Mouse (Mus musculus): ENCODE results near the gene Tbcd. TPM values are rescaled to one million over a fixed set of nuclear protein-coding genes. Genes with fewer than 3 reads are reported as not detected.

Gene Tbcd
- total and polyA plus RNA-seq, 2 experiments = 23.5 to 31.8 TPM

DNA sequence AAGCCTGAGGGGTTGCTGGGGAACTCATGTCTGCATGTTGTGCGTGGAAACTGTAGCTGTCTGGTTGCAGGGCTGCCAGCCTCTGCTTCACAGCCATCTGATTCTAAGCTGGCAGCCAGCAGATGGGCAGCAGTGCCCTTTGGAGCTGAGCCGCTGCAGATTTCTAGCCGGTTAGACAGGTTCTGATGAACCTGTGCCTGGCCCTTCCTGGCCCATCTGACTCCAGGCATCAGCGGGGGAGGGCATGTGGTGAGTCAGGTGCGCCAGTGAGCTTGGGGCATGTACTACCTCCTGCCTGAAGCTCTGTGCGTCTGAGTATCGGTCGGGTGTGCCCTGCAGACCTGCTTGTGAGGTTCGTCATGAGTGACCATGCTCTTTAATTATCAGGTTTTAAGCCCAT, 92.2 kb downstream of the Tbcd start:
- Histone ChIP-seq H3K4me1 (ENCODE audit: control insufficient read depth, insufficient read depth, low read length) (peaks cover 13% of the 10 kb centered on the region), H3K27ac (replicated peaks; ENCODE audit: insufficient read depth, low read depth, low read length) (no peak overlapping the region), H3K36me3 (ENCODE audit: control insufficient read depth, insufficient read depth, low read length) (no peaks in the 10 kb centered on the region), H3K4me3 (ENCODE audit: insufficient read depth, low read depth, low read length) (no peak overlapping the region), H3K79me2 (ENCODE audit: control insufficient read depth, insufficient read depth, low read length) (no peaks in the 10 kb centered on the region), H3K27me3 (ENCODE audit: control insufficient read depth, insufficient read depth, low read length) (no peaks in the 10 kb centered on the region), H3K9ac (ENCODE audit: low read depth, low read length) (no peak overlapping the region)
- peak; percentile 80 for DNase-seq (ENCODE audit: extremely low read depth, low read depth, low spot score)
- 54% methylated on average over 9 of the region's 9 CpGs for WGBS
- no peak for TF ChIP-seq POLR2A (IDR thresholded peaks at IDR 0.05; ENCODE audit: extremely low read depth, insufficient read depth, low read length)
- no peak for TF ChIP-seq CTCF (IDR thresholded peaks at IDR 0.05; ENCODE audit: low read depth, low read length)

DNA sequence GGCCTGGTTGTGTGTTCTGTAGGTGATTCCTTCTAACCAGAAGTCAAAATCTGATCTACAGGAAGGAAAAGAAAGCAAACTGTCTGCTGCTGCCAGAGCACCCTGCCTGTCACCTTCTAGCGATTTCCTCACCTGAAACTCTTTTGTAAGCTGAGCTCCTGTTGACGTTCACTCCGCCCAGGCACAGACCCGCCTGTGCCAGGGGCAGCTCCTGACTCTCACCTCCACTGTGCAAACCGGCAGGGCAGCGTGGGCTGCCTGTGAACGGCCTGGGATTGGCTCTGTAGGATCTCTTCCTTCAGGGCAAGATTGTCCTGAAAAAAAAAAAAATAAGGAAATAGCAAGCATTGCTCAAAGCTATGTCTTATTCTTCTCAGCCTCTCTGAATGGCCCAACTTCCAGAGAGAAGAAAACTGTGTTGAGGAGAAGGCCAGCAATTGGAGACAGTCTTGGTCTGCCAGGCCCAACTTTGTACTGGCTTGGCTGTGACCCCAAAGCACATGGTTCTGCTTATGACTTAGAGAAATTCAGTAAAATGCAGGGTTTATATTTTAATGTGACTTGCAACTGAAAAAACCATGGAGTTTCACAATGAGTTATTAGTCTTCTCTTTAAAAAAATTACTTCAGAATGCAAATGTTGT, 93.1 kb downstream of the Tbcd start:
- no peak overlapping the region for H3K4me3 ChIP-seq (ENCODE audit: insufficient read depth, low read depth, low read length)
- no peaks in the 10 kb centered on the region for H3K27me3 ChIP-seq (ENCODE audit: control insufficient read depth, insufficient read depth, low read length)
- peak; percentile 65 for DNase-seq (ENCODE audit: extremely low read depth, low read depth, low spot score)
- H3K79me2 ChIP-seq (ENCODE audit: control insufficient read depth, insufficient read depth, low read length) = no peaks in the 10 kb centered on the region
- 37% methylated on average over 7 of the region's 7 CpGs for WGBS
- no peak overlapping the region; the same call in 1 of the 2 replicates for H3K27ac ChIP-seq (replicated peaks; ENCODE audit: insufficient read depth, low read depth, low read length)
- H3K36me3 ChIP-seq (ENCODE audit: control insufficient read depth, insufficient read depth, low read length) = no peaks in the 10 kb centered on the region
- H3K4me1 ChIP-seq (ENCODE audit: control insufficient read depth, insufficient read depth, low read length) = peaks cover 16% of the 10 kb centered on the region
- no peak for TF ChIP-seq CTCF (IDR thresholded peaks at IDR 0.05; ENCODE audit: low read depth, low read length)
- no peak for TF ChIP-seq POLR2A (IDR thresholded peaks at IDR 0.05; ENCODE audit: extremely low read depth, insufficient read depth, low read length)
- H3K9ac ChIP-seq (ENCODE audit: low read depth, low read length) = no peak overlapping the region

DNA sequence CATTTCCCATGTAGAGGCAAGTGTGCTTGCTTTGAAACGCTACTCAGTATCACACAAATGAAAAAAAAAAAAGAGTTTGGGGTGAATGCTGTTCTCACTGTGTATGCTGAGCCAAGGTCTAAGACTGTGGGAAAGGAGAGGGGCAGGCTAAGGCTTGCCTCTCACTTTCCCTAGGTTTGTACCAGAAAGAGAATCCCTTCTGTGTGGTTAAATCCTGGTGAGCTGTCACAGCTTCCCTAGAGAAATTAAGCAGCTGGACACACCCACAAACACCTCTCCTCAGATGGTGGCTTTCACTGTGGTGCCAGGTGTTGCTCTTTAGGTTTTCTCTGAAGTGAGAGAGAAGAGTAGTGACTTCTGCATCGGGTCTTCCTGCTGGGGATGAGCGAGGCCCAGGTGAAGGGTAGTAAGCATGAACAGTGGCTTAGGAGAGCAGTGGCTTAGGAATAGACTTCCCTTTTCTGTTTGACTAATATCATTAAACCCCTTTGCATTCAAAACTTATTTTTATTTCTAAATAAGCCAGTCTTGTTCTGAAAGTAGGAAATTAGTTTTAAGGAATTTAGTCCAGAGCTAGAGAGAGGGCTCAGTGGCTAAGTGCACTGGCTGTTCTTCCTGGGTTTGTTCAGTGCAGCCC, 93.8 kb downstream of the Tbcd start:
- DNase-seq (ENCODE audit: extremely low read depth, low read depth, low spot score) = no peak
- Histone ChIP-seq H3K4me1 (ENCODE audit: control insufficient read depth, insufficient read depth, low read length) (peaks cover 16% of the 10 kb centered on the region), H3K36me3 (ENCODE audit: control insufficient read depth, insufficient read depth, low read length) (no peaks in the 10 kb centered on the region), H3K79me2 (ENCODE audit: control insufficient read depth, insufficient read depth, low read length) (no peaks in the 10 kb centered on the region), H3K9ac (ENCODE audit: low read depth, low read length) (no peak overlapping the region), H3K27me3 (ENCODE audit: control insufficient read depth, insufficient read depth, low read length) (no peaks in the 10 kb centered on the region), H3K4me3 (ENCODE audit: insufficient read depth, low read depth, low read length) (no peak overlapping the region), H3K27ac (replicated peaks; ENCODE audit: insufficient read depth, low read depth, low read length) (no peak overlapping the region)
- no peak for TF ChIP-seq CTCF (IDR thresholded peaks at IDR 0.05; ENCODE audit: low read depth, low read length)
- TF ChIP-seq POLR2A (IDR thresholded peaks at IDR 0.05; ENCODE audit: extremely low read depth, insufficient read depth, low read length) = no peak
- 88% methylated on average over 3 of the region's 3 CpGs for WGBS

- H3K4me1 ChIP-seq (ENCODE audit: control insufficient read depth, insufficient read depth, low read length) = peaks cover 22% of the 10 kb centered on the region
- H3K79me2 ChIP-seq (ENCODE audit: control insufficient read depth, insufficient read depth, low read length) = no peaks in the 10 kb centered on the region
- no peak for TF ChIP-seq CTCF (IDR thresholded peaks at IDR 0.05; ENCODE audit: low read depth, low read length)
- no peak for TF ChIP-seq POLR2A (IDR thresholded peaks at IDR 0.05; ENCODE audit: extremely low read depth, insufficient read depth, low read length)
- no peaks in the 10 kb centered on the region for H3K36me3 ChIP-seq (ENCODE audit: control insufficient read depth, insufficient read depth, low read length)
- no peak overlapping the region for H3K4me3 ChIP-seq (ENCODE audit: insufficient read depth, low read depth, low read length)
- H3K27ac ChIP-seq (replicated peaks; ENCODE audit: insufficient read depth, low read depth, low read length) = no peak overlapping the region
- 68% methylated on average over 5 of the region's 5 CpGs for WGBS
- H3K27me3 ChIP-seq (ENCODE audit: control insufficient read depth, insufficient read depth, low read length) = no peaks in the 10 kb centered on the region
- H3K9ac ChIP-seq (ENCODE audit: low read depth, low read length) = no peak overlapping the region
- no peak for DNase-seq (ENCODE audit: extremely low read depth, low read depth, low spot score)
Measured at GRCm38 (mm10) chr11:121547234-121547633, 95.5 kb downstream of the Tbcd start.

DNA sequence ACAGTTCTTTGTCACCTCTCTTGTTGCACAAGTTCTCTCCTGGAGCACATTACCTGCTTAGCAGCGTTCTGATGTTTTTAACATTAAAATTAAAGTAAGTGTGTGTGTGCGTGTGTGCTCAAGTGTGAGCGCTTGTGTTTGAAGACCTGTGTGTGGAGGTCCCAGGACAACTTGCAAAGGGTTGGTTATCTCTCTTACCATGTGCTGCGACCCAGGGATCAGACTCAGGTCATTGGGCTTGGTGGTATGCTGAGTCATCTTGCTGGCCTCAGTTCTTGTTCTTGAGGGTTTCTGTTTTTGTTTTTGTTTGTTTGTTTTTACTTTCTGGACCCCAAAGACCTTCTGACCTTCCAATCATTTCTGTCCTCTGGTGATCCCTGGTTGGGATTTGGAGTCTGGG, 96.2 kb downstream of the Tbcd start:
- no peaks in the 10 kb centered on the region for H3K79me2 ChIP-seq (ENCODE audit: control insufficient read depth, insufficient read depth, low read length)
- no peak for DNase-seq (ENCODE audit: extremely low read depth, low read depth, low spot score)
- TF ChIP-seq POLR2A (IDR thresholded peaks at IDR 0.05; ENCODE audit: extremely low read depth, insufficient read depth, low read length) = no peak
- TF ChIP-seq CTCF (IDR thresholded peaks at IDR 0.05; ENCODE audit: low read depth, low read length) = no peak
- H3K4me1 ChIP-seq (ENCODE audit: control insufficient read depth, insufficient read depth, low read length) = peaks cover 22% of the 10 kb centered on the region
- no peak overlapping the region for H3K27ac ChIP-seq (replicated peaks; ENCODE audit: insufficient read depth, low read depth, low read length)
- 91% methylated on average over 4 of the region's 4 CpGs for WGBS
- H3K4me3 ChIP-seq (ENCODE audit: insufficient read depth, low read depth, low read length) = no peak overlapping the region
- no peaks in the 10 kb centered on the region for H3K36me3 ChIP-seq (ENCODE audit: control insufficient read depth, insufficient read depth, low read length)
- no peaks in the 10 kb centered on the region for H3K27me3 ChIP-seq (ENCODE audit: control insufficient read depth, insufficient read depth, low read length)
- no peak overlapping the region for H3K9ac ChIP-seq (ENCODE audit: low read depth, low read length)
